Mouse (Mus musculus): ENCODE data around the gene Micu2. TPM values are rescaled to one million over a fixed set of nuclear protein-coding genes. Genes with fewer than 3 reads are reported as not detected.

The Micu2 gene
- total and polyA plus RNA-seq, 2 experiments from 2014 or later = 65.1 to 72.1 TPM

DNA sequence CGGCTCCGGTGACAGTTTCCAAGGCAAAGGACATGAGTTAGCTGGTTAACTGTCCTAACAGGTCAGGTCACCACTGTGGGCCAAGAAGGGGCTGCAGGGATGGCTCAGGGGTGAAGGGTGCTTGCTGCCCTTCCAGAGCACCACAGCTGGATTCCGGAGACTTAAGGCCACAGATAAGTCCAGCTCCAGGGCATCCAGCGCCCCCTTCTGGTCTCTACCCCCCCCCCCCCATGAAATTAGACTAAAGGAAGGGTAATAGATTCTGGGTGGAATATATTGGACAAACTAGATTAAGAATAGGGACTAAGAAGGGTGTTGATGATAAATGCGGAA is 306 bp upstream of the Micu2 start:
- WGBS = 35% methylated on average over 5 of the region's 5 CpGs

DNA sequence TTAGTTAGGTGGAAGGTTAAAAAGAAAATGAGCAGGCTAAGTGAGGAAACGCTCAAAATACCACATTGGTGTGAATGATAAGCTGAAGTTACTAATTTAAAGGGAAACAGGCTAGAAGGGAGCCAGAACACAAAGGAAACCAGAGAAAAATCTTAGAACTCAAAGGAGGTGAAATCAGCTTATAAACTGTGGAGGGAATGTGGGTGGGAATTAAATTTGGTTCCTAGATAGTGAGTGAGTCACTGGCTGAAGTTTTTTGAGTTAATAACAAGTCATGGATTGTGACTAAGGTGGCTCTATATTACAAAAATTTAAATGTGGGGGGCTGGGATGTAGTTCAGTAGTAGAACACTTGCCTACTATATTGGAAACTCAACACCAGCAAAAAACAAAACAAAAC is 1.6 kb downstream of the Micu2 start:
- ATAC-seq (no peak), DNase-seq (no peak)
- Histone ChIP-seq H3K36me3 (ENCODE audit: insufficient read depth) (no peaks in the 10 kb centered on the region), H3K27ac (ENCODE audit: low read depth, low read length) (no peak overlapping the region), H3K9ac (no peak overlapping the region), H3K4me2 (ENCODE audit: low read depth) (no peak overlapping the region), H3K4me3 (ENCODE audit: low read depth, low read length) (no peak overlapping the region), H3K9me3 (ENCODE audit: low read length) (no peaks in the 10 kb centered on the region), H3K4me1 (ENCODE audit: insufficient read depth) (peaks cover 9% of the 10 kb centered on the region), H3K27me3 (ENCODE audit: insufficient read depth, low read length) (no peaks in the 10 kb centered on the region)
- no peak for TF ChIP-seq CTCF (IDR thresholded peaks at IDR 0.05; ENCODE audit: low read depth)
- 49% methylated on average over 1 of the region's 1 CpGs for WGBS

More for the DNA sequence above, 306 bp upstream of the Micu2 start:
- no peak; the same call in 1 of the 2 replicates for TF ChIP-seq CTCF (IDR thresholded peaks at IDR 0.05; ENCODE audit: low read depth)
- H3K9me3 ChIP-seq (ENCODE audit: low read length) = no peaks in the 10 kb centered on the region
- H3K9ac ChIP-seq = no peak overlapping the region
- peak overlapping the region; percentile 94 for H3K4me3 ChIP-seq (ENCODE audit: low read depth, low read length)
- peak; percentile 4; the same call in 1 of the 2 replicates for ATAC-seq
- peaks cover 9% of the 10 kb centered on the region for H3K4me1 ChIP-seq (ENCODE audit: insufficient read depth)
- peak overlapping the region; percentile 91 for H3K4me2 ChIP-seq (ENCODE audit: low read depth)
- no peak for DNase-seq
- no peaks in the 10 kb centered on the region for H3K27me3 ChIP-seq (ENCODE audit: insufficient read depth, low read length)
- peak overlapping the region; percentile 90 for H3K27ac ChIP-seq (ENCODE audit: low read depth, low read length)
- no peaks in the 10 kb centered on the region for H3K36me3 ChIP-seq (ENCODE audit: insufficient read depth)

DNA sequence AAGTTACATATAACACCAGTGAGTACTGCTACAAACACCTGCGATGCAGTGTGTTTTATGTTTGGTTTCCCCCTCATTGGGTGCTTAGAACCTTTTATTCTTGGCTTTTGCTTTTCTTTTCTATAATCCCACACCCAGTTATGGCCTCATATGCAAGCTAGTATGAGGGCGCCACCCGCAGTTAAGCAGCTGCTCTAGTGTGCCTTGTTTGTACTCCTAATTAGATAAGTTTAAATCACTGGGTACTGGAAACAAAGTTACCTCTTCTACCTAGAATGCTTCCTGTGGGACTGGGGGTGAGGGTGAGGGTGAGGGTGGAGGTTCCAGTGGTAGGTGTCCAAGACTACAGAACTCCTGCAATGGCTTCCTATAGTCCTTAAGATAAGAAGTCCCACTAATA is 2.9 kb downstream of the Micu2 start:
- H3K9ac ChIP-seq = no peak overlapping the region
- H3K4me1 ChIP-seq (ENCODE audit: insufficient read depth) = peaks cover 7% of the 10 kb centered on the region
- TF ChIP-seq CTCF (IDR thresholded peaks at IDR 0.05; ENCODE audit: low read depth) = 0 out of 2 replicates have a peak, but pooled peaks have one; percentile 5
- H3K27ac ChIP-seq (ENCODE audit: low read depth, low read length) = no peak overlapping the region
- H3K36me3 ChIP-seq (ENCODE audit: insufficient read depth) = no peaks in the 10 kb centered on the region
- no peak for DNase-seq
- H3K27me3 ChIP-seq (ENCODE audit: insufficient read depth, low read length) = no peaks in the 10 kb centered on the region
- H3K4me3 ChIP-seq (ENCODE audit: low read depth, low read length) = no peak overlapping the region
- WGBS = 90% methylated on average over 3 of the region's 3 CpGs
- ATAC-seq = no peak
- H3K4me2 ChIP-seq (ENCODE audit: low read depth) = no peak overlapping the region
- H3K9me3 ChIP-seq (ENCODE audit: low read length) = no peaks in the 10 kb centered on the region

DNA sequence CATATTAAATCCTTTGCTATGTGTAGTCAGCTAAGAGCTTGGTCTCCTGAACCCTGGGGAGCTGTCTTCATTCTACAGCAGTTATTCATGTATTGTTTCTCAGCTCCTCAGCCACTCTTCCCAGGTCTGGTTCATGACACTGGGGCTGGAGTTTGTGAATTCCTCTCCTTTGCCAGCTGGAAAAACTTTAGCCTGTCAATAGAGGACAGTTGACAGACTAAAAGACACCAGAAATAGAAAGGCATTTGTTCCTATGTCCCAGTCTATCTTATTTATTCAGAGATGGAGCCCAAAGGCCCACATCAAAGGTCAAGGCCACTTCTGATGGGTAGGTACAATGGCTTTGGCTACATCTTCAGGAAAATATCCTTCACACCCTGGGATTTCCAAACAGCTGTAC is 7.3 kb downstream of the Micu2 start:
- ATAC-seq (no peak), DNase-seq (no peak)
- no peak overlapping the region for H3K27ac ChIP-seq (ENCODE audit: low read depth, low read length)
- no peak overlapping the region for H3K4me2 ChIP-seq (ENCODE audit: low read depth)
- H3K9me3 ChIP-seq (ENCODE audit: low read length) = 0 out of 2 replicates have a peak, but pooled peaks cover 6% of the 10 kb centered on the region
- H3K4me1 ChIP-seq (ENCODE audit: insufficient read depth) = no peaks in the 10 kb centered on the region
- TF ChIP-seq CTCF (IDR thresholded peaks at IDR 0.05; ENCODE audit: low read depth) = no peak
- H3K27me3 ChIP-seq (ENCODE audit: insufficient read depth, low read length) = no peaks in the 10 kb centered on the region
- H3K4me3 ChIP-seq (ENCODE audit: low read depth, low read length) = no peak overlapping the region
- 0 out of 2 replicates have a peak, but pooled peaks cover 6% of the 10 kb centered on the region for H3K36me3 ChIP-seq (ENCODE audit: insufficient read depth)
- H3K9ac ChIP-seq = no peak overlapping the region

DNA sequence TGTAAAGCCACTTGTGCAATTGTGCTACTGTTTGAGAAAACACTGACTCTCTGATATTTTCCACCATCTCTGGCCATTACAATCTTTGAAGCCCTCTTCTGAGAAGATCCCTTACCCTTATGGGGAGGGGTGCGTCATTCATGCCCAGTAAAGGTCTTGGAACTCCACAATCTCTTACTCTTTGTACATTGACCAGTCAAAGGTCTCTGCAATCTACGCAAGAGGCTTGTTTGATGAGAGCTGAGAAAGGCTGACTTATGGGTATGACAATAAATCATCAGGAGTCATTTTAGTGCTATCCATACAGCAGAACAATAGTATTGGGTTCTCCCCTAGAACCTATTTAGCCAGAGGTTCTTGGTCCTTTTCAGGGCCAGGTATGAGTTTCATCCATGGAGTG is 9.9 kb downstream of the Micu2 start:
- WGBS = 98% methylated on average over 2 of the region's 2 CpGs

DNA sequence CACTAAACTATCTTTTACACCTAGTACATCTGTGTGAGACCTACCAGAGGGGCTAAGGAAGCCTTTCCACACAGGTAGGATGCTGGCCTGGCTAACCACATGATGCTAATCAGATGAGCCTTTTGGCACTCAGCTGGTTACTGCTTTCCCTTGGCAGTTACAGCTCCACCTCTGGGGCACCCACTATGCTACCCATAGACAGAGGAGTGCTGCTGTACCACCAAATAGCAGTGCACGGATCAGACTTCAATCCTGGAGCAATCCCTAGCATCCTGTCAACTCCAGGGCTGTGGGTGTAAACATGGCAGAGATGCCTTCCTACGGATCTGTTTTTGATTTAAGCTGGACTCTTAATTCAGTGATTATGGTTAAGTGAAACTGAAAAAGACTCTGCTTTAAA is 13.3 kb downstream of the Micu2 start:
- no peak overlapping the region for H3K9ac ChIP-seq
- ATAC-seq (no peak), DNase-seq (no peak)
- WGBS = 81% methylated on average over 2 of the region's 2 CpGs
- no peaks in the 10 kb centered on the region for H3K4me1 ChIP-seq (ENCODE audit: insufficient read depth)
- H3K27me3 ChIP-seq (ENCODE audit: insufficient read depth, low read length) = no peaks in the 10 kb centered on the region
- H3K9me3 ChIP-seq (ENCODE audit: low read length) = 0 out of 2 replicates have a peak, but pooled peaks cover 6% of the 10 kb centered on the region
- H3K27ac ChIP-seq (ENCODE audit: low read depth, low read length) = no peak overlapping the region
- H3K4me2 ChIP-seq (ENCODE audit: low read depth) = no peak overlapping the region
- no peak for TF ChIP-seq CTCF (IDR thresholded peaks at IDR 0.05; ENCODE audit: low read depth)
- no peak overlapping the region for H3K4me3 ChIP-seq (ENCODE audit: low read depth, low read length)
- 0 out of 2 replicates have a peak, but pooled peaks cover 6% of the 10 kb centered on the region for H3K36me3 ChIP-seq (ENCODE audit: insufficient read depth)

More for the DNA sequence above, 9.9 kb downstream of the Micu2 start:
- Histone ChIP-seq H3K9me3 (ENCODE audit: low read length) (0 out of 2 replicates have a peak, but pooled peaks cover 6% of the 10 kb centered on the region), H3K4me1 (ENCODE audit: insufficient read depth) (no peaks in the 10 kb centered on the region), H3K27me3 (ENCODE audit: insufficient read depth, low read length) (no peaks in the 10 kb centered on the region), H3K27ac (ENCODE audit: low read depth, low read length) (no peak overlapping the region), H3K4me2 (ENCODE audit: low read depth) (no peak overlapping the region), H3K36me3 (ENCODE audit: insufficient read depth) (0 out of 2 replicates have a peak, but pooled peaks cover 6% of the 10 kb centered on the region), H3K4me3 (ENCODE audit: low read depth, low read length) (no peak overlapping the region), H3K9ac (no peak overlapping the region)
- DNase-seq = no peak
- TF ChIP-seq CTCF (IDR thresholded peaks at IDR 0.05; ENCODE audit: low read depth) = no peak
- no peak for ATAC-seq

DNA sequence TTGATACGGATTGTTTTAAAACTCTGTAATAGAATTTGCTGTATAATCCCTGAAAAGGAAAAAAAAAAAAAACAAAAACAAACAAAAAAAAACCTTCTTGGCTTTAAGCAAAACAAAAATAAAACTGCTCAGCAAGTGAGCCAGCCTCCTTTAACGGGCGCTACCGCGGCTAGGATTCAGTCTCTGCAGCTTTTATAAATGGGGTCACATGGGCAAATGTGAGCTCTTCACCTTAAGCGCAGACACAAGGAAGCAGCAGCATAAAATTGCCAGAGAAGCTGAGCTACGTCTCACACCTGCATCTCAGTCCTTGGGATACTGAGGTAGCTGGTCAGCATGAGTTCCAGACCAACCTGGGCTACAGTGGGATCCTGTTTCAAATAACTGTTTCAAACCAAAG is 16.6 kb downstream of the Micu2 start:
- Histone ChIP-seq H3K4me3 (ENCODE audit: low read depth, low read length) (no peak overlapping the region), H3K4me2 (ENCODE audit: low read depth) (no peak overlapping the region), H3K9me3 (ENCODE audit: low read length) (no peaks in the 10 kb centered on the region), H3K9ac (no peak overlapping the region), H3K27ac (ENCODE audit: low read depth, low read length) (no peak overlapping the region), H3K4me1 (ENCODE audit: insufficient read depth) (no peaks in the 10 kb centered on the region), H3K36me3 (ENCODE audit: insufficient read depth) (no peaks in the 10 kb centered on the region), H3K27me3 (ENCODE audit: insufficient read depth, low read length) (no peaks in the 10 kb centered on the region)
- 15% methylated on average over 7 of the region's 7 CpGs for WGBS
- DNase-seq = no peak
- no peak for TF ChIP-seq CTCF (IDR thresholded peaks at IDR 0.05; ENCODE audit: low read depth)
- ATAC-seq = no peak

All from forebrain, postnatal 0 days (tissue).